Mouse (Mus musculus) induced T-regulatory cell, adult 2 months (primary cell): ENCODE results near the gene Rasgrp2.

Experiments
- DNase-seq: peaks from one replicate; pipeline ENCODE4 v3.0.0-alpha.2; 2012; ENCODE audit warnings: low read depth

Gene Rasgrp2

GRCm38 (mm10) chr19:6399285-6400095 lies at the start of gene Rasgrp2:
Rasgrp2 (plus strand) TSS chr19:6399340.
- DNase-seq, result peak; percentile 94

GRCm38 (mm10) chr19:6351431-6352106 lies 47.6 kb upstream of the Rasgrp2 start:
- no peak for DNase-seq

- no peak for DNase-seq
These were observed 47.0 kb upstream of the Rasgrp2 start for GRCm38 (mm10) chr19:6352107-6352505.

GRCm38 (mm10) chr19:6354030-6354429 lies 45.1 kb upstream of the Rasgrp2 start:
- DNase-seq, result no peak

GRCm38 (mm10) chr19:6361291-6361690 lies 37.8 kb upstream of the Rasgrp2 start:
- no peak for DNase-seq

GRCm38 (mm10) chr19:6363091-6363410 lies 36.1 kb upstream of the Rasgrp2 start:
- no peak for DNase-seq

GRCm38 (mm10) chr19:6363411-6364240 lies 35.5 kb upstream of the Rasgrp2 start, which contains the start of gene Sf1:
Sf1 (plus strand) TSS chr19:6363690.
- DNase-seq, result peak; percentile 100

- peak; percentile 97 for DNase-seq
These were observed 34.8 kb upstream of the Rasgrp2 start for GRCm38 (mm10) chr19:6364317-6364725.

- no peak for DNase-seq
These were observed 34.3 kb upstream of the Rasgrp2 start for GRCm38 (mm10) chr19:6364842-6365241.

- DNase-seq, result no peak
These were observed 29.0 kb upstream of the Rasgrp2 start for GRCm38 (mm10) chr19:6370175-6370574.

GRCm38 (mm10) chr19:6372433-6372832 lies 26.7 kb upstream of the Rasgrp2 start:
- no peak for DNase-seq

GRCm38 (mm10) chr19:6373539-6374400 lies 25.4 kb upstream of the Rasgrp2 start:
- peak; percentile 90 for DNase-seq

- no peak for DNase-seq
These were observed 24.6 kb upstream of the Rasgrp2 start for GRCm38 (mm10) chr19:6374571-6374970.

- DNase-seq, result no peak
These were observed 23.5 kb upstream of the Rasgrp2 start for GRCm38 (mm10) chr19:6375423-6376254.

- peak; percentile 61 for DNase-seq
These were observed 22.9 kb upstream of the Rasgrp2 start for GRCm38 (mm10) chr19:6376255-6376564.

GRCm38 (mm10) chr19:6376643-6377042 lies 22.5 kb upstream of the Rasgrp2 start:
- no peak for DNase-seq

- no peak for DNase-seq
These were observed 21.7 kb upstream of the Rasgrp2 start for GRCm38 (mm10) chr19:6377327-6378040.

- DNase-seq, result no peak
These were observed 18.6 kb upstream of the Rasgrp2 start for GRCm38 (mm10) chr19:6380411-6381166.

- DNase-seq, result no peak
These were observed 17.9 kb upstream of the Rasgrp2 start for GRCm38 (mm10) chr19:6381238-6381637.
